Mouse (Mus musculus): ENCODE data around the gene Fndc1. TPM values are rescaled to one million over a fixed set of nuclear protein-coding genes. Genes with fewer than 3 reads are reported as not detected.
A peak's percentile ranks its signal among the peaks of the same experiment; 100 is the strongest.

Fndc1 gene
- polyA plus RNA-seq, 1 experiment from 2014 or later = 19.7 TPM

DNA sequence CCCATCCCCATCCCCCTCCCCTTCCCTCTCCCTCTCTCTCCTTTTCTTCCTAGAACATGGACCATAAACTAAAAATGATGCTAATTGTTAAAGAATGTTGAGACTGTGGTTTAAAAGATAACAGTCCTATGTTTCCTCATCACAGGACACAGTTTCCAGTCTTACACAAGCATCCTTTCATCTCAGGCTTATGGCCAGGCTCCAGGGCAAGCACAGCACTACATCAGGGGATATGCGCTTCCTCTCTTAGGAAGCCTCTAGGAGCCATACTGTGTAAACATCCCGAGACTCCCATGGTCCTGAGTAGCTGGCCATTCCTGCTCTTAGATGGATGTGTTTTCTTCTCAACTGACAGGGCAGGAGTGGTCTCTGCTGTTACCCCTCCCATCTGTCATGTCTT, 114.1 kb downstream of the Fndc1 start:
- peak; percentile 73 for ATAC-seq
- peak; percentile 34 for DNase-seq (ENCODE audit: low read depth, low spot score)

GRCm38 (mm10) chr17:7707073-7707472, 120.0 kb downstream of the Fndc1 start:
- POLR2A ChIA-PET = no interaction called here
- in situ Hi-C loops (cut with MboI; ENCODE audit: low pct_unique_long_range_greater_than_20kb) = no loop called here
- ATAC-seq (no peak), DNase-seq (ENCODE audit: low read depth, low spot score) (no peak)
- CTCF ChIA-PET = interaction anchor here (1.8 to 2.0 kb wide), 2 partner anchors 10 to 12 kb away, joined by 4 to 6 read pairs; no protein-coding TSS in a partner anchor
- H3K27me3 ChIP-seq = no peaks in the 10 kb centered on the region
- no peak for TF ChIP-seq CTCF (IDR thresholded peaks at IDR 0.05)

More for the DNA sequence above, 114.1 kb downstream of the Fndc1 start:
- no peak for TF ChIP-seq CTCF (IDR thresholded peaks at IDR 0.05)
- POLR2A ChIA-PET = no interaction called here
- in situ Hi-C loops (cut with MboI; ENCODE audit: low pct_unique_long_range_greater_than_20kb) = no loop called here
- no peaks in the 10 kb centered on the region for H3K27me3 ChIP-seq
- CTCF ChIA-PET = no interaction called here

DNA sequence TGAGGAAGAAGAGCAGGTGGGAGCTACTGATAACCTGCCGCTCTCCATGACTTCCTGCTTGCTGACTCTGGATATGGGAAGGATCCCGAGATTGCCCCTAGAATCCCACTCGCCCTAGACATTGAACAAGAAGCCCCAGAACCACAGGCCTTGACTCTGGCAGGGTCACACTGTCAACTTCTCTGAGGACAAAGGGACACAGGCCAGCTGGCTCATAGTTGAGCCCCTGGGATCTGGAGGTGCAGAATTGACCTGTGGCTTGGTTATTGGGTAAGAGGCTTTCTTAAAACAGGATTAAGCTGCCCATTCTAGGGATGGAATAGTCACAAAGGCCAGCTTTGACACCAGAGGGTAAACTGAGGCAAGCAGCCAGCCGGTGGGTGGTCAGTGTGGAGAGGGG, 136.8 kb downstream of the Fndc1 start:
- TF ChIP-seq CTCF (IDR thresholded peaks at IDR 0.05) = no peak
- DNase-seq (ENCODE audit: low read depth, low spot score) (no peak), ATAC-seq (no peak)
- H3K27me3 ChIP-seq = no peaks in the 10 kb centered on the region
- in situ Hi-C loops (cut with MboI; ENCODE audit: low pct_unique_long_range_greater_than_20kb) = no loop called here
- CTCF ChIA-PET = interaction anchor here (1.2 kb wide), 1 partner anchor 12 kb away, joined by 3 read pairs; no protein-coding TSS in a partner anchor
- POLR2A ChIA-PET = no interaction called here

Other genes starting within 250 kb of the Fndc1 start
- gene Tagap, start 98.7 kb upstream of the Fndc1 start, polyA plus RNA-seq (2021) = 3.5 TPM
- gene Rsph3a, start 118.3 kb upstream of the Fndc1 start, polyA plus RNA-seq (2021) = 15.9 TPM

All from Patski (cell line).